In the genomic region with DNA sequence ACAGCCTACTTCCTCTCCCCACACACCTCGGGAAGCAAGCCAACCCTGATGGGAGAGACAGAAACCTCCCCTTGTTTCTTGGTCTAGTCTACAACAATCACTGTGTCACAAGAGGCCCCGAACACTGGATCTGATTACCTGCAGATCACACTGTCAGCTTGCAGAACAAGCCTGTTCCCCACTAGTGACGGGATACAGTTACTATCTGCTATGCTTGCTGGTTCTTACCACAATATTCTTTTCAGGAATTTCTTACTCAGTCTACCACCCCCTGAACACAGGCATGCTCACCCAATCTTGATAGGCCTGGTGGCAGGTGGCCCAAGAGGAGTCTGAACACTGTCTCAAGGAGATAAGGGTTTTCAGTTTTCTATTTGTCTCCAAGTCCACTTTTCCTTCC, we compare ENCODE assay signal across 30 mouse cellular contexts. TPM values are rescaled to one million over a fixed set of nuclear protein-coding genes. Genes with fewer than 3 reads are reported as not detected.
DNase-seq lines count a peak whose midpoint lies in the region; ATAC-seq and TF ChIP-seq lines count a peak whose summit lies in the region.
"Had no signal": no experiment of that assay in that cellular context is flagged by ENCODE, and none has a peak within 500 bp of the region (broad histone marks: within the 10 kb centered on the region; RNA-seq: fewer than 3 reads in every experiment).

No protein-coding gene starts in this region.

- H3K9me3 ChIP-seq in G1E (replicated peaks), result no peaks in the 10 kb centered on the region
- no peaks in the 10 kb centered on the region for H3K9me3 ChIP-seq in liver, embryonic 11.5 days (ENCODE audit: control insufficient read depth, low read length)
- no peaks in the 10 kb centered on the region for H3K9me3 ChIP-seq in liver, embryonic 16.5 days (replicated peaks; ENCODE audit: control insufficient read depth, low read length)
- no peaks in the 10 kb centered on the region for H3K9me3 ChIP-seq in midbrain, embryonic 16.5 days (replicated peaks; ENCODE audit: control insufficient read depth, low read length, poor library complexity, severe bottlenecking)
- H3K9me3 ChIP-seq: embryonic facial prominence, embryonic 15.5 days; forebrain, embryonic 15.5 days; heart, embryonic 12.5 days; limb, embryonic 10.5 days; limb, embryonic 15.5 days; lung, embryonic 15.5 days; megakaryocyte, embryonic 14.5 days; midbrain, embryonic 13.5 days had no signal

- H3K9ac ChIP-seq in liver, embryonic 11.5 days (ENCODE audit: low read depth, low read length), result no peak overlapping the region
- no peak overlapping the region for H3K9ac ChIP-seq in liver, embryonic 16.5 days (ENCODE audit: low read depth, low read length)
- no peak overlapping the region for H3K9ac ChIP-seq in midbrain, embryonic 16.5 days (ENCODE audit: low read depth, low read length)
- H3K9ac ChIP-seq: embryonic facial prominence, embryonic 15.5 days; forebrain, embryonic 15.5 days; heart, embryonic 12.5 days; hindbrain, embryonic 14.5 days; limb, embryonic 15.5 days; lung, embryonic 15.5 days; midbrain, embryonic 13.5 days had no signal

- H3K27ac ChIP-seq in liver, embryonic 11.5 days (ENCODE audit: low read depth, low read length), result 0 out of 2 replicates have a peak overlapping the region, but pooled peaks have one; percentile 34
- H3K27ac ChIP-seq in liver, embryonic 16.5 days (ENCODE audit: low read length), result no peak overlapping the region
- no peak overlapping the region for H3K27ac ChIP-seq in midbrain, embryonic 16.5 days (ENCODE audit: low read length)
- H3K27ac ChIP-seq: embryonic facial prominence, embryonic 15.5 days; forebrain, embryonic 15.5 days; gastrocnemius, adult 2 months; heart, adult 2 months; hindbrain, embryonic 14.5 days; limb, embryonic 10.5 days; limb, embryonic 15.5 days; lung, embryonic 15.5 days; midbrain, embryonic 13.5 days; stomach, postnatal 0 days had no signal

- peak; percentile 34 for ATAC-seq in G1E (ENCODE audit: extremely low read depth, insufficient number of reproducible peaks, low FRiP score, poor library complexity, severe bottlenecking)
- ATAC-seq in erythroid progenitor cell, adult 5-6 weeks (replicated peaks; ENCODE audit: low FRiP score, poor library complexity, severe bottlenecking), result peak; percentile 43; the same call in 1 of the 2 replicates
- ATAC-seq in liver, embryonic 11.5 days (replicated peaks; ENCODE audit: low FRiP score), result peak; percentile 76
- peak; percentile 68 for ATAC-seq in liver, embryonic 16.5 days (ENCODE audit: low read depth)
- ATAC-seq in midbrain, embryonic 16.5 days, result no peak
- ATAC-seq: forebrain, embryonic 15.5 days; midbrain, embryonic 13.5 days; Patski had no signal

- H3K4me1 ChIP-seq in G1E (ENCODE audit: insufficient read depth, low read depth, low read length), result peaks cover 12% of the 10 kb centered on the region
- peaks cover 12% of the 10 kb centered on the region for H3K4me1 ChIP-seq in liver, embryonic 11.5 days (replicated peaks; ENCODE audit: control insufficient read depth, insufficient read depth, low read length)
- peaks cover 10% of the 10 kb centered on the region for H3K4me1 ChIP-seq in liver, embryonic 16.5 days (ENCODE audit: control insufficient read depth, low read depth, low read length)
- no peaks in the 10 kb centered on the region for H3K4me1 ChIP-seq in midbrain, embryonic 16.5 days (ENCODE audit: control insufficient read depth, insufficient read depth, low read length)
- H3K4me1 ChIP-seq: embryonic facial prominence, embryonic 15.5 days; forebrain, embryonic 15.5 days; heart, embryonic 12.5 days; limb, embryonic 10.5 days; lung, embryonic 15.5 days; midbrain, embryonic 13.5 days had no signal

- no peak for TF ChIP-seq CTCF in G1E (IDR thresholded peaks at IDR 0.05; ENCODE audit: low read depth, low read length)

- peaks cover 3% of the 10 kb centered on the region; the same call in 1 of the 2 replicates for H3K27me3 ChIP-seq in G1E (ENCODE audit: insufficient read depth, low read length)
- H3K27me3 ChIP-seq in liver, embryonic 11.5 days (replicated peaks; ENCODE audit: control insufficient read depth, insufficient read depth, low read length), result no peaks in the 10 kb centered on the region
- no peaks in the 10 kb centered on the region for H3K27me3 ChIP-seq in liver, embryonic 16.5 days (ENCODE audit: control insufficient read depth, insufficient read depth, low read depth, low read length)
- H3K27me3 ChIP-seq in midbrain, embryonic 16.5 days (ENCODE audit: control insufficient read depth, insufficient read depth, low read depth, low read length), result no peaks in the 10 kb centered on the region
- H3K27me3 ChIP-seq: embryonic facial prominence, embryonic 15.5 days; forebrain, embryonic 15.5 days; heart, embryonic 12.5 days; limb, embryonic 15.5 days; lung, embryonic 15.5 days; midbrain, embryonic 13.5 days had no signal

- DNase-seq in G1E (ENCODE audit: low spot score), result no peak
- DNase-seq in liver, embryonic 11.5 days (ENCODE audit: low spot score), result no peak
- DNase-seq in thymus, postnatal 14 days, result no peak
- DNase-seq in frontal cortex, postnatal 10 days (ENCODE audit: low spot score in 2 of 2), result no peak
- DNase-seq in right cerebral cortex, postnatal 4 days, result no peak
- DNase-seq: adrenal gland, postnatal 14 days; cerebellum, adult 11-12 months; cerebellum, adult 9-11 months; gastrocnemius, adult 2 months; gastrocnemius, postnatal 36 days; heart, adult 2 months; kidney, adult 2 months; kidney, postnatal 36 days; layer of hippocampus, postnatal 36 days; lung, postnatal 36 days; right cerebral cortex, postnatal 25 days had no signal

- H3K36me3 ChIP-seq in G1E (replicated peaks), result no peaks in the 10 kb centered on the region
- H3K36me3 ChIP-seq in liver, embryonic 11.5 days (ENCODE audit: control insufficient read depth, insufficient read depth, low read length), result no peaks in the 10 kb centered on the region
- no peaks in the 10 kb centered on the region for H3K36me3 ChIP-seq in liver, embryonic 16.5 days (ENCODE audit: control insufficient read depth, insufficient read depth)
- H3K36me3 ChIP-seq in midbrain, embryonic 16.5 days (ENCODE audit: control insufficient read depth, insufficient read depth, low read length), result no peaks in the 10 kb centered on the region
- H3K36me3 ChIP-seq: embryonic facial prominence, embryonic 15.5 days; forebrain, embryonic 15.5 days; heart, embryonic 12.5 days; limb, embryonic 10.5 days; limb, embryonic 15.5 days; lung, embryonic 15.5 days; midbrain, embryonic 13.5 days had no signal

- H3K4me3 ChIP-seq in G1E (ENCODE audit: low read depth, low read length), result no peak overlapping the region
- H3K4me3 ChIP-seq in liver, embryonic 11.5 days (ENCODE audit: low read depth, low read length), result no peak overlapping the region
- H3K4me3 ChIP-seq in liver, embryonic 16.5 days (ENCODE audit: low read depth, low read length), result no peak overlapping the region
- H3K4me3 ChIP-seq in midbrain, embryonic 16.5 days (ENCODE audit: low read depth, low read length), result no peak overlapping the region
- H3K4me3 ChIP-seq: embryonic facial prominence, embryonic 15.5 days; forebrain, embryonic 15.5 days; gastrocnemius, adult 2 months; heart, adult 2 months; heart, embryonic 12.5 days; limb, embryonic 10.5 days; limb, embryonic 15.5 days; lung, embryonic 15.5 days; megakaryocyte, embryonic 14.5 days; midbrain, embryonic 13.5 days had no signal

- WGBS in liver, embryonic 11.5 days, result 44% methylated on average over 3 of the region's 3 CpGs
- 34% methylated on average over 3 of the region's 3 CpGs for WGBS in liver, embryonic 16.5 days (ENCODE audit: insufficient replicate concordance)
- 88% methylated on average over 3 of the region's 3 CpGs for WGBS in midbrain, embryonic 16.5 days

- H3K4me2 ChIP-seq in liver, embryonic 11.5 days, result 0 out of 2 replicates have a peak overlapping the region, but pooled peaks have one; percentile 16
- no peak overlapping the region for H3K4me2 ChIP-seq in liver, embryonic 16.5 days (ENCODE audit: low read depth, low read length)
- H3K4me2 ChIP-seq in midbrain, embryonic 16.5 days (ENCODE audit: low read length), result no peak overlapping the region
- H3K4me2 ChIP-seq: embryonic facial prominence, embryonic 15.5 days; forebrain, embryonic 15.5 days; heart, embryonic 12.5 days; hindbrain, embryonic 14.5 days; limb, embryonic 15.5 days; lung, embryonic 15.5 days; midbrain, embryonic 13.5 days had no signal

RNA-seq across cellular contexts. Expression of gene Atl2, which starts 15.8 kb away (rescaled TPM):
- total RNA-seq in G1E (2014; fragmentation: Nextera tagmentation), result 91.1 and 93.3 TPM in 2 replicates
- 65.2 and 71.5 TPM in 2 replicates for total RNA-seq in G1E (2017)
- 4.7 TPM in 2 replicates for polyA plus RNA-seq in G1E (2012)
- 134 and 176 TPM in 2 replicates for total RNA-seq in erythroid progenitor cell, adult 5-6 weeks (2015; ENCODE audit: low replicate concordance)
- total RNA-seq in erythroid progenitor cell, adult 5-6 weeks (2017; ENCODE audit: low replicate concordance), result 139 and 203 TPM in 2 replicates
- polyA plus RNA-seq in liver, embryonic 11.5 days (2014; fragmentation: Nextera tagmentation; extraction: Ambion mirVana), result 51.0 and 58.7 TPM in 2 replicates
- 29.2 and 31.1 TPM in 2 replicates for polyA plus RNA-seq in liver, embryonic 16.5 days (2015; fragmentation: Nextera tagmentation; extraction: Ambion mirVana)
- polyA plus RNA-seq in midbrain, embryonic 16.5 days (2015; fragmentation: Nextera tagmentation; extraction: Ambion mirVana), result 38.3 and 39.2 TPM in 2 replicates
